Mouse (Mus musculus): ENCODE measurements around the gene Otulinl. TPM values are rescaled to one million over a fixed set of nuclear protein-coding genes. Genes with fewer than 3 reads are reported as not detected.
A peak's percentile ranks its signal among the peaks of the same experiment; 100 is the strongest.

Gene Otulinl
- polyA plus RNA-seq, 1 experiment from 2014 or later = 14.8 TPM

DNA sequence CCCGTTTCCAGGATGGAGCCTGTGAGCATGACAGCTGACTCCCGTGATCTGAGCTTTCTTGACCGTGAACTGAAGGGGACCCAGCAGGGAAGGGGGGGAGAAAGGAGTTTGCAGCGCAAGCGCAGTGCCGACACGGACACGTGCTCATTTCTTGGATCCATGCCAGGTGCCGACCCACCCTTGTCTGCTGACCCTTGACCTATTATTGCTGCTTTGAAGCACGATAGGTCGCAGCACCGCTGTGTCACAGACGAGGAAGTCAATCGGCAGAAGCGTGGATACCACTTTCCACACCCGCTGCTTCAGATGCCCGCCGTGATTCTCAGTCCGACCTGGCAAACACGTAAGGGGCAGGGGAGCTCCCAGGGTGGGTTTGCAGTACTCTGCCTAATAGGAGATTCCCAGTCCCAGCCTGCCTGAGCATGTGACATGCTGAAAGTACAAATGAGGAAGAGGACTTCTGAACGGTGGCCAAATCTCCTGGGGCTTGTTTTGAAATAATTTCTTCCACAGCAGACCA, 15.9 kb downstream of the Otulinl start:
- Histone ChIP-seq H3K9me3 (no peaks in the 10 kb centered on the region), H3K4me1 (replicated peaks) (peaks cover 6% of the 10 kb centered on the region; the same call in 1 of the 2 replicates), H3K27me3 (no peaks in the 10 kb centered on the region), H3K9ac (no peak overlapping the region), H3K4me2 (peak overlapping the region; percentile 41), H3K4me3 (peak overlapping the region; percentile 12; the same call in 1 of the 2 replicates), H3K36me3 (no peaks in the 10 kb centered on the region), H3K27ac (replicated peaks) (no peak overlapping the region)
- ATAC-seq (ENCODE audit: low read depth) = peak; percentile 59; the same call in 1 of the 2 replicates
- 53% methylated on average over 21 of the region's 21 CpGs for whole genome bisulfite sequencing

- H3K27ac ChIP-seq (replicated peaks) = no peak overlapping the region
- H3K9me3 ChIP-seq = no peaks in the 10 kb centered on the region
- 95% methylated on average over 9 of the region's 9 CpGs for WGBS
- no peak overlapping the region for H3K4me3 ChIP-seq
- H3K36me3 ChIP-seq = no peaks in the 10 kb centered on the region
- H3K4me1 ChIP-seq (replicated peaks) = peaks cover 6% of the 10 kb centered on the region; the same call in 1 of the 2 replicates
- no peak overlapping the region for H3K4me2 ChIP-seq
- no peak for ATAC-seq (ENCODE audit: low read depth)
- H3K9ac ChIP-seq = no peak overlapping the region
- no peaks in the 10 kb centered on the region for H3K27me3 ChIP-seq
These were observed 17.3 kb downstream of the Otulinl start for GRCm38 (mm10) chr15:27664126-27664525.

- 73% methylated on average over 1 of the region's 1 CpGs for WGBS
- H3K36me3 ChIP-seq = no peaks in the 10 kb centered on the region
- no peak for ATAC-seq (ENCODE audit: low read depth)
These were observed 18.7 kb downstream of the Otulinl start for GRCm38 (mm10) chr15:27662699-27663098.

DNA sequence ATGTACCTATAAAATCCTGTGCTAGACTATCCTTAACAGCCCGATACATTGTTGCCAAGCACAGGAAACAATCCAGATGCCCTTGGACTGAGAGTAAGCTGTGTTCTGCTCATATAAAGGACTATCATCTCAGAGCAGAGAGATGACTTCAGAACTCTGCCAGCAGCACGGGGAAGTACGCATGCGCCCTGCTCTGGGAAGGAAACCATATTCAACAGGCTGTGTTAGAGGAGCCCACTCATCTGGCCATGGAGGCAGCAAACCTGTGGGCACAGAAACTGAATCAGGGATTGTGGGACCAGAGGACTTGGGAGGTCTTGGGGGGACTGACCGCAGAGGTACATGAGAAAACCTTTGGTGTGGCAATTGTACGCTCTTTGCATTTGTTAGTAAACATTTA, 19.7 kb downstream of the Otulinl start:
- H3K27ac ChIP-seq (replicated peaks) = no peak overlapping the region
- H3K9ac ChIP-seq = no peak overlapping the region
- H3K4me2 ChIP-seq = no peak overlapping the region
- no peaks in the 10 kb centered on the region for H3K36me3 ChIP-seq
- no peaks in the 10 kb centered on the region for H3K9me3 ChIP-seq
- peaks cover 6% of the 10 kb centered on the region; the same call in 1 of the 2 replicates for H3K4me1 ChIP-seq (replicated peaks)
- ATAC-seq (ENCODE audit: low read depth) = no peak
- H3K27me3 ChIP-seq = no peaks in the 10 kb centered on the region
- no peak overlapping the region for H3K4me3 ChIP-seq
- WGBS = 90% methylated on average over 6 of the region's 6 CpGs

More at GRCm38 (mm10) chr15:27662699-27663098, 18.7 kb downstream of the Otulinl start:
- Histone ChIP-seq H3K27me3 (no peaks in the 10 kb centered on the region), H3K9me3 (no peaks in the 10 kb centered on the region), H3K4me3 (no peak overlapping the region), H3K4me2 (no peak overlapping the region), H3K9ac (no peak overlapping the region), H3K4me1 (replicated peaks) (peaks cover 6% of the 10 kb centered on the region; the same call in 1 of the 2 replicates), H3K27ac (replicated peaks) (no peak overlapping the region)

DNA sequence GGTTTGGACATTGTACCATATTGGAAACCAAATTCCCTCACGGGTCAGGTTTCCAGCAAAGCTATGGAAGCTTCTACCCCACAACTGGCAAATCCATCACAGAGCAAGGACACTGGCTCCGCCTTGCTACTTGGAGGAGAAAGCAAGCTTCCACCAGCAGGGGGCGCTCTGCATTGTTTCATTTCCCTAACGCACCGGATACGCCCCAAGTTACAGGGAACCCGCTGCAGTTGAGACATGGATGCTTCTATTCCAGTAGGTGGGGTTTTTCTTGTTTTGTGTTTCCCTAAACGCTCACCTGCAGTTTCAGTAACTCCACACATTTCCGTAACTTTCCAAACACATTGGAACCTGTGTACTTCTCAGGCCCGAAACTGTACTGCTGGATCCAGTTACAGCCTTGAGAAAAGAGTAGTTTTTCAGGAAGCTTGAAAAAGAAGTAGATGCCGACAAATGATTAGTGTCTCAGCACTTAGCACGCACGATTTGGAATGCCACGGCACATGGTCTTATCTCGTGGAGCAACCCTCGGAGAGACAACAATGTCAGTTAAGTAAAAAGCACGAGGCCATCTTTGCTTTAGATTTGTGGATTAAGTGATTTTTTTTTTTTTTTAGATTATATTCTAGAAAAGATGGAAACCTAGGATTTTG, 21.7 kb downstream of the Otulinl start:
- ATAC-seq (ENCODE audit: low read depth) = no peak
- no peak overlapping the region for H3K4me2 ChIP-seq
- no peaks in the 10 kb centered on the region for H3K36me3 ChIP-seq
- no peaks in the 10 kb centered on the region for H3K9me3 ChIP-seq
- H3K4me3 ChIP-seq = no peak overlapping the region
- no peaks in the 10 kb centered on the region for H3K27me3 ChIP-seq
- no peaks in the 10 kb centered on the region for H3K4me1 ChIP-seq (replicated peaks)
- WGBS = 48% methylated on average over 17 of the region's 17 CpGs
- H3K9ac ChIP-seq = no peak overlapping the region
- H3K27ac ChIP-seq (replicated peaks) = no peak overlapping the region

DNA sequence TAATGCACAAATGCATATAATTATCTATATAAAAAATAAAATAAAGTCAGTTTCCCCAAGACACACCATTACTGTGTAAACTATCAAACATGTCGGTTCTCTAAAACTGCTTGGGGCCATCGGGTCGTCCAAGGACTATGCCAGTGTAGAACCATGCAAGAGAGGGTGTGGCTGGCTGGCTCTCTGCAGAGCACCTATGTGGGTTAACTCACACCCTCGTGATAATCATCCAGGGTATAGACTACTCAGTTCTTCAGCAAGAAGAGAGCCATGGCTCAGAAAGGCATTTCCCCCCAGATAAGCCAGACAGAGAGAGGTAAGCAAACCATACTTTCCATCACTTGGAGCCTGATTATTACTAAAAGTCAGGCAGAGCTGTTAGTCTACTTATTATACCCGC, 22.2 kb downstream of the Otulinl start:
- no peaks in the 10 kb centered on the region for H3K36me3 ChIP-seq
- H3K9ac ChIP-seq = no peak overlapping the region
- WGBS = 81% methylated on average over 5 of the region's 5 CpGs
- 0 out of 2 replicates have a peak, but pooled peaks have one; percentile 32 for ATAC-seq (ENCODE audit: low read depth)
- no peak overlapping the region for H3K4me2 ChIP-seq
- no peak overlapping the region for H3K27ac ChIP-seq (replicated peaks)
- H3K4me1 ChIP-seq (replicated peaks) = no peaks in the 10 kb centered on the region
- H3K4me3 ChIP-seq = no peak overlapping the region
- H3K27me3 ChIP-seq = no peaks in the 10 kb centered on the region
- no peaks in the 10 kb centered on the region for H3K9me3 ChIP-seq

DNA sequence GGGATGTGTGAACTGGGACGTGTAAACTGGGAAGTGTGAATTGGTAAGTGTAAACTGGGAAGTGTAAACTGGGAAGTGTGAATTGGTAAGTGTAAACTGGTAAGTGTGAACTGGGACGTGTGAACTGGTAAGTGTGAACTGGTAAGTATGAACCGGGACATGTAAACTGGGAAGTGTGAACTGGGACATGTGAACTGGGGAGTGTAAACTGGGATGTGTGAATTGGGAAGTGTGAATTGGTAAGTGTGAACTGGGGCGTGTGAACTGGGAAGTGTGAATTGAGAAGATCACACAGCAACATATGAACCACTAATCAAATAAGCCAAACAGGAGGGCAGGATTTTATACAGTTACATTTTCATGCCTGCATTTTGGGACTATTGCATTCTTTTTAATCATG, 23.0 kb downstream of the Otulinl start:
- Histone ChIP-seq H3K27me3 (no peaks in the 10 kb centered on the region), H3K27ac (replicated peaks) (no peak overlapping the region), H3K9ac (no peak overlapping the region), H3K36me3 (no peaks in the 10 kb centered on the region), H3K4me2 (no peak overlapping the region), H3K9me3 (no peaks in the 10 kb centered on the region), H3K4me3 (no peak overlapping the region), H3K4me1 (replicated peaks) (no peaks in the 10 kb centered on the region)
- ATAC-seq (ENCODE audit: low read depth) = no peak
- 92% methylated on average over 4 of the region's 4 CpGs for WGBS

DNA sequence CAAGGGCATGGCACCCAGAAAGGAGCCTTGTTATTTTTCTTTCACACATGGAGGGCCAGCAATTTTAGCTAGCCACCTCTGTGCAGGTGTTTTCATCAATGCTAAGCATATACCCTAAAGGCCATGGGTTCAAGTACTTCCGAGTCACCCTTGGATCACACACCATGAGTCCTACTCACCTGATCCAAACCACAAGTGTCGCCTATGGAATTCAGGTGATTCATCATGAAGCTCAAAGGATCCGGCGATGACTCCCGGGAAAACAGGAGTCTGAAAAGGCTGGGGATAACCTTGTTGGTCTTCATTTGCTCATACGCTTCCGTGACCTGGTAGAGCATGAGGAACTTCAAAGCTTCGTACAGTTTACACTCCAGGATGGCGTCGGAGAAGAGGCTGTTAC, 23.5 kb downstream of the Otulinl start:
- no peaks in the 10 kb centered on the region for H3K27me3 ChIP-seq
- no peaks in the 10 kb centered on the region for H3K9me3 ChIP-seq
- ATAC-seq (ENCODE audit: low read depth) = no peak
- H3K9ac ChIP-seq = no peak overlapping the region
- WGBS = 94% methylated on average over 10 of the region's 10 CpGs
- no peak overlapping the region for H3K27ac ChIP-seq (replicated peaks)
- no peaks in the 10 kb centered on the region for H3K4me1 ChIP-seq (replicated peaks)
- H3K4me2 ChIP-seq = no peak overlapping the region
- no peaks in the 10 kb centered on the region for H3K36me3 ChIP-seq
- no peak overlapping the region for H3K4me3 ChIP-seq

DNA sequence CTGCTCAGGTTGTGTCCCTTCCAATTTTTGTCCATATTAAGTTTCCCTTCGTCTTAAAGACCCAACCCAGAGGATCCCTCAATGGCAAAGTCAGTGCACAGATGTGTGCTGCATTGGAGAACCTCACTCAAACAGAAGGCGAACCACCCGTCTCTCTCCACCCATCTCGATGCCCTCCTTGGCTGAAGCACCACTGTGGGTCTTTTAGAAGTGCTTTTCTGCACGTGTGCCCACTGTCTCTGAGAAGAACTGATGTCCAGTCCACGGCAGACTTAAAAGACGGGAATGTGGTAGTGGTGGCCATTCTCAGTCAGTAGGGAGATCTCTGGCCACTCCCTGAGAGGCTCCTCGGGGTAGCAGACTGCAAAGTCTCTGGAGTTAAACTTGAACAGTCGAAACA, 24.8 kb downstream of the Otulinl start:
- Histone ChIP-seq H3K9me3 (no peaks in the 10 kb centered on the region), H3K4me2 (no peak overlapping the region), H3K9ac (no peak overlapping the region), H3K27me3 (no peaks in the 10 kb centered on the region), H3K27ac (replicated peaks) (no peak overlapping the region), H3K36me3 (no peaks in the 10 kb centered on the region), H3K4me3 (no peak overlapping the region), H3K4me1 (replicated peaks) (no peaks in the 10 kb centered on the region)
- WGBS = 85% methylated on average over 9 of the region's 9 CpGs
- ATAC-seq (ENCODE audit: low read depth) = no peak

GRCm38 (mm10) chr15:27655015-27655414, 26.4 kb downstream of the Otulinl start:
- no peak for ATAC-seq (ENCODE audit: low read depth)
- WGBS = 19% methylated on average over 5 of the region's 5 CpGs

DNA sequence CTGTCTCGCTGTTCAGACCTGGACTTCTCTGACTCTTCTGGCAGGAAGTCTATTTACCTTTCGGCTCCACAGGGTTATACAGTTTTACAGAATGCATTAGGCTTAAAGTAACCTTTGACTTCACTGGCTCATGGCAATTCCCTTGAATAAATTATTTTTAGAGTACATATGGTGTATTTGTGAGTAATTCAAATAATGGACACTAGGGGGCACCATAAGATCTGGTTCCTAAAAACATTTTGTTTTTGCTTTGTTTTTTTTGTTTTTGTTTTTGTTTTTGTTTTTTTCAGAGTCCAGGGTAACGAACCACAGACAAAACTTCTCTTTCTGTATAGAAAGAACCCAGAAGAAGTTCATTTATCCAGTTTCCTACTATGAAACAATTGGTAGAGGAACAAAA, 33.7 kb downstream of the Otulinl start:
- WGBS = 54% methylated on average over 3 of the region's 3 CpGs
- Histone ChIP-seq H3K27me3 (no peaks in the 10 kb centered on the region), H3K4me1 (replicated peaks) (no peaks in the 10 kb centered on the region), H3K9ac (no peak overlapping the region), H3K36me3 (no peaks in the 10 kb centered on the region), H3K27ac (replicated peaks) (no peak overlapping the region), H3K4me2 (no peak overlapping the region), H3K9me3 (no peaks in the 10 kb centered on the region), H3K4me3 (no peak overlapping the region)
- ATAC-seq (ENCODE audit: low read depth) = no peak

More at GRCm38 (mm10) chr15:27655015-27655414, 26.4 kb downstream of the Otulinl start:
- Histone ChIP-seq H3K4me2 (no peak overlapping the region), H3K9me3 (no peaks in the 10 kb centered on the region), H3K27ac (replicated peaks) (no peak overlapping the region), H3K27me3 (no peaks in the 10 kb centered on the region), H3K4me1 (replicated peaks) (no peaks in the 10 kb centered on the region), H3K4me3 (no peak overlapping the region), H3K36me3 (no peaks in the 10 kb centered on the region), H3K9ac (no peak overlapping the region)

DNA sequence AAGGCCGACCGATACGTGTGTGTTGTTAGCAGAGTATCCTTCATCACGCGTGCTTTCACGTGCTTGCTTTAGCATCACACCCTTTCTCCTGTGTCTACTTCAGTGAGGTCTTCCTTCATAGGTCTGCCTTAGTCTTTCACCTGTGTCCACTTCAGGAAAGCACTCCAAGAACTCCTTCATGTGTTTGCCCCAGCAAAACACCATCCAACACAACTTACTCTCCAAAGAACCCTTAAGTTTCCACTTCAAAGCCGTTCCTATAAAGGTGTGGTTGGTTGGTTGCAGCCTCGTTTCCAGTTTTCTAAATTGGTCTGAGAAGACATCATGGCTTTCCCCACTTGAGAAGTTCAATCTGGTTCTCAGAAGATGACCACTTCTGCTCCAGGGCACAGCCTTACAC, 34.7 kb downstream of the Otulinl start:
- Histone ChIP-seq H3K4me2 (no peak overlapping the region), H3K27ac (replicated peaks) (no peak overlapping the region), H3K27me3 (no peaks in the 10 kb centered on the region), H3K36me3 (no peaks in the 10 kb centered on the region), H3K4me1 (replicated peaks) (no peaks in the 10 kb centered on the region), H3K9me3 (no peaks in the 10 kb centered on the region), H3K4me3 (no peak overlapping the region), H3K9ac (no peak overlapping the region)
- no peak for ATAC-seq (ENCODE audit: low read depth)
- WGBS = 94% methylated on average over 8 of the region's 8 CpGs

DNA sequence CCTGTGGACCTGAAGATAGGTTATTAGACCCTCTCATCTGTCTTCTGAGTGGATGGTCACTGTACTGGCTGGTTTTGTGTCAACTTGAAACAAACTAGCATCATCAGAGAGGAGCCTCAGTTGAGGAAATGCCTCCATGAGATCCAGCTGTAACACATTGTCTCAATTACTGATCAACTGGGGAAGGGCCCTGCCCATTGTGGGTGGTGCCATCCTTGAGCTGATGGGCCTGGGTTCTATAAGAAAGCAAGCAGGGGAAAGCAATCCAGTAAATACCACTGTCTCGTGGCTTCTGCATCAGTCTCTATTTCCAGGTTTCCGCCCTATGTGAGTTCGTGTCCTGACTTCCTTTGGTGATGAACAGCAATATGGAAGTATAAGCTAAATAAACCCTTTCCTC, 36.1 kb downstream of the Otulinl start:
- no peak for ATAC-seq (ENCODE audit: low read depth)
- Histone ChIP-seq H3K4me1 (replicated peaks) (no peaks in the 10 kb centered on the region), H3K4me2 (no peak overlapping the region), H3K9me3 (no peaks in the 10 kb centered on the region), H3K27me3 (no peaks in the 10 kb centered on the region), H3K36me3 (no peaks in the 10 kb centered on the region), H3K9ac (no peak overlapping the region), H3K4me3 (no peak overlapping the region), H3K27ac (replicated peaks) (no peak overlapping the region)
- 86% methylated on average over 3 of the region's 3 CpGs for WGBS

Measured in neural tube, embryonic 13.5 days (tissue).